Mouse (Mus musculus): ENCODE measurements around the gene Pald1. TPM values are rescaled to one million over a fixed set of nuclear protein-coding genes. Genes with fewer than 3 reads are reported as not detected.

Pald1 gene
- total and polyA plus RNA-seq, 3 experiments = 2.9 to 6.4 TPM; not detected in 1

DNA sequence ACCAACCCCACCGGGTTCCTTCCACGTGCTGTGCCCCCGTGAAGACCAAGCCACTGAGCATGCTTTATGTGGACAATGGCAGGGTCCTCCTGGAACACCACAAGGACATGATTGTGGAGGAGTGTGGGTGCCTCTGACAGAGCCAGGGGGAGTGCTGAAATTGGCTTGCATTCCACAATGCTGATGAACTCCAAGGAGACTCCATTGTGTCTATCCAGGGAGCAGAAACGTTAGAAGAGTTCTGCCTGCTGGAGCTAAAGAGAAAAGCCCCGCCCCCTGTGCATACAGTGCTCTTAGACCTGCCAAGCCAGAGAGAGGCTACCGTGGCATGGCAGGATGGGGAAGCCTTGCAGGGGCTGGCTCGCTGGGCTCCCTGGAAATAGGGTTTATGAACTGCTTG is 41.2 kb upstream of the Pald1 start:
- no peak overlapping the region for H3K27ac ChIP-seq (ENCODE audit: control insufficient read depth, low read depth, low read length)
- TF ChIP-seq ZKSCAN1 (IDR thresholded peaks at IDR 0.05; ENCODE audit: low read depth, low read length) (no peak), RCOR1 (IDR thresholded peaks at IDR 0.05; ENCODE audit: low read depth, low read length) (no peak), USF2 (IDR thresholded peaks at IDR 0.05; ENCODE audit: borderline replicate concordance in 1 of 2, insufficient read depth in 1 of 2, low read depth in 1 of 2, low read length in 2 of 2) (no peak), JUND (IDR thresholded peaks at IDR 0.05; ENCODE audit: low read depth, low read length) (no peak), MAFK (IDR thresholded peaks at IDR 0.05; ENCODE audit: borderline replicate concordance, low read depth, low read length) (no peak), SIN3A (IDR thresholded peaks at IDR 0.05; ENCODE audit: low read length) (no peak), MYB (IDR thresholded peaks at IDR 0.05; ENCODE audit: low read depth, low read length) (no peak), MEF2A (IDR thresholded peaks at IDR 0.05; ENCODE audit: extremely low read depth, insufficient replicate concordance, low read depth, low read length, poor library complexity, severe bottlenecking) (no peak), CHD2 (IDR thresholded peaks at IDR 0.05; ENCODE audit: low read length) (no peak), TCF12 (IDR thresholded peaks at IDR 0.05; ENCODE audit: low read depth, low read length) (no peak), ETS1 (IDR thresholded peaks at IDR 0.05; ENCODE audit: low read depth, low read length) (no peak), UBTF (IDR thresholded peaks at IDR 0.05; ENCODE audit: borderline replicate concordance, insufficient read depth, low read depth, low read length) (no peak), E2F4 (IDR thresholded peaks at IDR 0.05; ENCODE audit: borderline replicate concordance, low read depth, low read length) (no peak), KAT2A (conservative IDR thresholded peaks at IDR 0.05; ENCODE audit: low read depth, low read length) (no peak), GATA1 (IDR thresholded peaks at IDR 0.05; ENCODE audit: low read depth, low read length) (no peak)
- H3K9me3 ChIP-seq (replicated peaks; ENCODE audit: insufficient read depth, low read length) = no peaks in the 10 kb centered on the region
- H3K27me3 ChIP-seq (ENCODE audit: control insufficient read depth in 1 of 2, insufficient read depth in 2 of 2, low read length in 2 of 2) = no peaks in the 10 kb centered on the region
- no peak for DNase-seq (ENCODE audit: low read depth, low spot score)
- H3K79me2 ChIP-seq (ENCODE audit: control insufficient read depth, insufficient read depth, low read length, poor library complexity) = no peaks in the 10 kb centered on the region
- no peaks in the 10 kb centered on the region for H3K36me3 ChIP-seq (ENCODE audit: control insufficient read depth in 1 of 2, insufficient read depth in 2 of 2, low read length in 2 of 2)
- no peak overlapping the region for H3K9ac ChIP-seq (ENCODE audit: control insufficient read depth, low read depth, low read length, poor library complexity, severe bottlenecking)
- no peak overlapping the region for H3K4me3 ChIP-seq (ENCODE audit: control insufficient read depth in 1 of 2, insufficient read depth in 1 of 2, low read depth in 2 of 2, low read length in 2 of 2)
- H3K4me1 ChIP-seq (ENCODE audit: control insufficient read depth in 1 of 2, insufficient read depth in 2 of 2, low read length in 2 of 2) = no peaks in the 10 kb centered on the region

DNA sequence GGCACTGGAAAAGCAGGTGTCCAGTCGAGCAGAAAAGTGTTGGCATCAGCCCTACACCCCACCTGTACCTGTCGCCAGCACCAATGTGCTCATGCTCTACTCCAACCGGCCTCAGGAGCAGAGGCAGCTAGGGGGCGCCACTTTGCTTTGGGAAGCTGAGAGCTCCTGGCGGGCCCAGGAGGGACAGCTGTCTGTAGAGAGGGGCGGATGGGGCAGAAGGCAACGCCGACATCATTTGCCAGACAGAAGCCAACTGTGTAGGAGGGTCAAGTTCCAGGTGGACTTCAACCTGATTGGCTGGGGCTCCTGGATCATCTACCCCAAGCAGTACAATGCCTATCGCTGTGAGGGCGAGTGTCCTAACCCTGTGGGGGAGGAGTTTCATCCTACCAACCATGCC is 40.0 kb upstream of the Pald1 start:
- Histone ChIP-seq H3K9ac (ENCODE audit: control insufficient read depth, low read depth, low read length, poor library complexity, severe bottlenecking) (no peak overlapping the region), H3K9me3 (replicated peaks; ENCODE audit: insufficient read depth, low read length) (no peaks in the 10 kb centered on the region), H3K36me3 (ENCODE audit: control insufficient read depth in 1 of 2, insufficient read depth in 2 of 2, low read length in 2 of 2) (no peaks in the 10 kb centered on the region), H3K79me2 (ENCODE audit: control insufficient read depth, insufficient read depth, low read length, poor library complexity) (no peaks in the 10 kb centered on the region), H3K27ac (ENCODE audit: control insufficient read depth, low read depth, low read length) (no peak overlapping the region), H3K27me3 (ENCODE audit: control insufficient read depth in 1 of 2, insufficient read depth in 2 of 2, low read length in 2 of 2) (no peaks in the 10 kb centered on the region), H3K4me3 (ENCODE audit: control insufficient read depth in 1 of 2, insufficient read depth in 1 of 2, low read depth in 2 of 2, low read length in 2 of 2) (no peak overlapping the region), H3K4me1 (ENCODE audit: control insufficient read depth in 1 of 2, insufficient read depth in 2 of 2, low read length in 2 of 2) (no peaks in the 10 kb centered on the region)
- TF ChIP-seq CTCF (IDR thresholded peaks at IDR 0.05 in 2 of 3, conservative IDR thresholded peaks at IDR 0.05 in 1 of 3; ENCODE audit: control insufficient read depth in 1 of 3, insufficient read depth in 1 of 3, low read depth in 2 of 3, low read length in 3 of 3, poor library complexity in 1 of 3, severe bottlenecking in 1 of 3) = peak in 2 of 3 experiments; percentile 47 to 71; a peak in 5 of 6 replicates
- no peak for TF ChIP-seq POLR2A (IDR thresholded peaks at IDR 0.05; ENCODE audit: control insufficient read depth in 1 of 2, insufficient read depth in 1 of 2, low read depth in 1 of 2, low read length in 2 of 2, poor library complexity in 1 of 2)
- TF ChIP-seq EP300 (IDR thresholded peaks at IDR 0.05; ENCODE audit: low read depth in 1 of 2, low read length in 2 of 2) = no peak
- no peak for TF ChIP-seq USF1 (IDR thresholded peaks at IDR 0.05; ENCODE audit: low read depth, low read length)
- DNase-seq (ENCODE audit: low read depth, low spot score) = no peak

Data from MEL (cell line).